Mouse (Mus musculus) lung, postnatal 0 days (tissue): Measurements from ENCODE around the gene Npm3.

Experiments
- CTCF ChIP-seq: IDR thresholded peaks from 2 replicates; pipeline ENCODE4 v1.5.1; 2016; ENCODE audit warnings: antibody characterized with exemption, mild to moderate bottlenecking
- EP300 ChIP-seq: IDR thresholded peaks from 2 replicates; pipeline ENCODE4 v1.6.1; 2016; ENCODE audit warnings: antibody characterized with exemption, mild to moderate bottlenecking, control low read depth

DNA sequence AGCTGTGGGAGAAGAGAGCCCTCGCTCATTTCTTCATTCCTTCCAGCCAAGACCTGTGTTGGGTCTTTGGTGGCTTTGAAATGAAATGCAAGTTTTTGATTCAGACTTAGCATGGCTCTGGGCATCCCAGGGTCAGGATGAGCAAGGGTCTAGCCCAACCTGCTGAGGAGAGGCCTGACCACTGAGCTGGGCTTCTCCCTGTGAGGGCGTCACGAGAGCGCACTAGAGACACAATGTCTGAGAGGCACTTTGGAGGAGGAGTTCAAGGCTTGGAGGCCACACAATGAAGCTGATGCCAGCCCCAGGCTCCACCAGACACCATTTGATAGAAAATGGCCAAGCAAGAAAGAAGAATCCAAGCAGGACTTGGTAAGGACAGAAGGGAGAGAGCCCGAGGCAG is 15.2 kb downstream of the Npm3 start:
- TF ChIP-seq CTCF (no peak), EP300 (no peak)
